Mouse (Mus musculus): ENCODE results near the gene Npas1.
A peak's percentile ranks its signal among the peaks of the same experiment; 100 is the strongest.

Npas1 gene

DNA sequence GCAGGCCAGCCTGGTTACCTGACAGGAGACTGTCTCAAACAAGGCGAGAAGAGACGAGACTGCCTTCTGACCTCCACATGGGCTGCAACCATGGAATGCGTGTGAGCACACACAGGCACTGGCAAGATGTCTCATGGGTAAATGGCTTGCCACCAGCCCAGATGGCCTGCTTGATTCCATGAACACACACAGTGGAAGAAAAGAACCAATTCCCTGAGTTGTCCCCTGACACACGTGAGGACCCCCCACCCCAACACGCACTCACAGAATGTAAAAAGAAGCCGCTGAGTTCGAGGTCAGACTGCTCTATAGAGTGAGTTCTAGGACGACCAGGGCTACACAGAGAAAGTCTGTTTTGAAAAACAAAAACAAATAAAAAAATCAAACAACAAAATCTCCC, at the start of gene Npas1:
TSS of gene Npas1 (minus strand) at position 101 of the 400 bp plus-strand sequence.
- no peak for DNase-seq

DNA sequence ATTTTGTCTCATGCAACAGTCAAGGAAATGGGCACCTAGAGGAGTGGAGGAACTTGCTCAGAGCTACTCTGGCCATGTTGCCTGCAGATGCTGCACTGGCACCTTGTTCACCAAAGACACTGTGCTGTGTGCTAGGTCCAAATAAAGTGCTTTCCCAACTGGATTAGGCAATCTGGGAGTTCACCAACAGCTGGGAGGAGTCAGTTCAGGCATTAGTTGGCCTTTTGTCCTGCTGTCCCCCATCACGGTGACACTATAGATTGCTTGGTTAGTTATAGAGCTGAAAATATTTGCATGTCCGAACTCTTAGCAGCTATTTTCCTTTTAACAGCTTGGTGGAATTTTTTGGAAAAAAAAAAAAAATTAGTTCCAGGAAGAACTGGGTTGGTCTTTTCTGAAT, 48.5 kb upstream of the Npas1 start:
- no peak for DNase-seq

DNA sequence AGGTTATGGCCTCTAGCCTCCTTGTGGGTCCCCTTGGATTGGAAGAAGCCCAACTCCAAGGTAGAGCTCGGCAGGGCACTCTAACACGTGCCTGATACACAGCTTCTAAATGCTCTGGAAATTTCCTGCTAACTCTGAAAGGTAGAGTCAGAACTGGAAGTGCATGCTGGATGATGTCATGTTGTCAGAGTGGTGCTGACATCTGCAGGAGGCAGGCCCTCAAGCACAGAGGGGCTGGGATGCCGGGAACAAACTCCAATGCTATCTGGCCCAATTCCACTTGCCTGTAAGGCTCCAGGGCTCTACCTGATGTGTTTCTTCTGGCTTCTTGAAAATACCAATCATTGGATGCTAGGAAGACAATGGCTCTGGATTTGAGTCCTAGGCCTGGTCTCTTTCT, 47.9 kb upstream of the Npas1 start:
- DNase-seq = no peak

DNA sequence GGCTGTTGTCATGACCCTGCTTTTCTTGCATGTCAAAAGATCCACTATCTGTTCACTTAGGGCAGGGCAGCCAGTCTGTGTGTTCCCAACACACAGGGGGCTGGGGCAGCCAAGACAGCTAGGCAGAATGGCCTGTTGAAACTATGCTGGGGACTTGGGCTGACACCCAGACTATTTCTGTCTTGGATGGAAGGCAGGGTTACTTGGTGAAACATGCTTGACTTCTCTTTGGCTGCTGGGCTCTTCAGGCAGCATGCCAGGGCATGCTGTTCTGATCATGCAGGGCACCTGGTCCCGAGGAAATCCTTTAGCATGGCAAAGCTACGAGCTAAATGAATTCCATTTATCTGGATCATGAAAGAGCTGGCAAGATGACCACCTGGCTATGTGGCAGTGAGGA, 46.8 kb upstream of the Npas1 start:
- no peak for DNase-seq

DNA sequence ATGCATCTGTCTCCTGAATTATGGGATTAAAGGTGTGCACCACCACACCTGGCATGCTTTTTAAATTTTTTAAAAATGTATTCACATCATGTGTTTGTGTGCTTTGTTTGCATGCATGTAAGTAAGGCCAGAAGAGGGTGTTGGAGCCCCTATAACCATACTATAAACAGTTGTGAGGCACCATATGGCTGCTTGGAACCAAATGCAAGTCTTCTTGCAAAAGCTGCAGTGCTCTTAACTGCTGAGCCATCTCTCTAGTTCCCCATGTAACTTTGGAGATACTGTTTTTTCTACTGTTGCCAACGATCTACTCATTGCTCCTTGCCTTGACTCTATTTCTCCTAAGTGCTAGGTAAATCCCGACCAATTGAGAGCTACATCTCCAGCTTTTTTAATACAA, 41.8 kb upstream of the Npas1 start:
- DNase-seq = no peak

DNA sequence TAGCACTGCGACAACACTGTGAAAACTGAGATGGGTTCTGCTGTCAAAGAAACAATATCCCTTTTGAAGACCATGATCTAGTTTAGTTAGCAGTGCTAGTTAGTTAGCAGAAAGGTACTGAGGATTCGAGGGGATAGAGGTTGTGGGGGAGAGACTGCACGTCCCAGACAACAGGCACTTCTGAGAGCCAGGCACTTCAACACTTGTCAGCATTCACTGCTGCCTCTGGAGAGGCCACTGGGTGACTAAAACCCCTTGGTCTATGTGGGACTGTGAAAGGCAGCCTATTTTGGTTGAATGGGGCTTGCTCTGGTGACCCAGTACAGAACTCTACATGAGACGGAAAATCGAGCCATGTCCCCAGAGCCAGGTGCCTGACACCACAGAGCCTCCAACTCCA, 39.7 kb upstream of the Npas1 start:
- no peak for DNase-seq

DNA sequence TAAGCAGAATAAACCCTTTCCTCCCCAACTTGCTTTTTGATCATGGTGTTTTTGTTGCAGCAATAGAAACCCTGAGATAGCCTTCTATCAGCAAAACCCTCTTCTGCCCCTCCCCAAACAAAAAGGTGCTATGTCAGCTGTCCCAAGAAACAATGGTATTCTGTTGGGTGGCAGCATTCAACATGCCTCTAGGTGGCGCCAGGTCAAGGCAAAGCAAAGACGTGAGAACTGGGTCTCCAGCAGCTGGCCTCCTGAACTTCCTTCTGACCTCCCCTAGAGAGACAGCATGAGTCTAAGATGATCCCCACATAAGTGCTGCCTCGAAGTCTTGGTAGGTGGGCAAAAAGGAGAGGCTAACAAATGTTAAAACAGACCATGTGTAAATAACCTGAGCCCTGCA, 29.8 kb upstream of the Npas1 start:
- DNase-seq = peak; percentile 73

DNA sequence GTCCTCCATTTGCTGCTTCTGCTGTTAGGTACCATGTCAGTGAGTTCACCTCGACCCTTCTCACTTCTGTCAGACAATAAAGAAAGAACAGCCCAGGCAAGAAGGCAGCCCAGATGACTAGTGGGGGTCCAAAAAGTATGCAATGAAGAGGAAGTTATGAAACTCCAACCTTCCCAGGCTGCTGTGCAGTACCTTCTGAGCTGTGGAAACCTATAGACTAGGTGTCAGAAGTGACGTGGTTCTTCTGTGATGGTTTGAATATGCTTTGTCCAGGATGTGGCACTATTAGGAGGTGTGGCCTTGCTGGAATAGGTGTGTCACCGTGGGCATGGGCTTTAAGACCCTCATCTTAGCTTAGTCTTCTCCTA, 27.7 kb upstream of the Npas1 start:
- DNase-seq = no peak

DNA sequence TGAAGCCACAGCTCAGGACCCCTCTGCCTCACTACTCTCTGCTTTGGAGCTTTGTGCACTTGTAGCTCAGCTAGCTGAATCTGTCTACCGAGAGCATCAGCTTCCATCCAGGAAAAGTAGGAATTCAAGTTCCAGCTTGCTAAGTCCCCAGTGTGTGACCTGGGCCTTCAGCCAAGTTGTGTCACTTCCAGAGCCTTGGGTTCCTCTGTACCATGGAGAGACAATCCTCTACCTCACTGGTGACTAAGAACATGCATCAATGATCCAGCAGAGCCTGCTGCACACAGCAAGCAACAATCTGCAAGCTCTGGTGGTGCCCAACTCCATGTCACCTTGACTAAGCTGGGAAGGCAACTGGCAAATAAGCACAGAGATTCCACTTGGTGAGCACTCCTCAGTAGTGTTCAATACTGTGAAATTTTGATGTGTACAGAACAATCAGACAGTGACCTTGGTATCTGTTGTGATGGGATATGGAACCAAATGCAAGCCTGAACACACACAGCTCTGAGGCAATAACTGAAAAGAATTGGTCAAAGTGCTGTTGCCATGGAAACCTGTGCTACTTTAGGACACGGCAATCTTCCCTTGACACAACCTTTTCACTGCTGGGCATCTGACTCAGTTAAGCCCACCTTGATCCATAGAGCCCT, 27.2 kb upstream of the Npas1 start:
- no peak for DNase-seq

DNA sequence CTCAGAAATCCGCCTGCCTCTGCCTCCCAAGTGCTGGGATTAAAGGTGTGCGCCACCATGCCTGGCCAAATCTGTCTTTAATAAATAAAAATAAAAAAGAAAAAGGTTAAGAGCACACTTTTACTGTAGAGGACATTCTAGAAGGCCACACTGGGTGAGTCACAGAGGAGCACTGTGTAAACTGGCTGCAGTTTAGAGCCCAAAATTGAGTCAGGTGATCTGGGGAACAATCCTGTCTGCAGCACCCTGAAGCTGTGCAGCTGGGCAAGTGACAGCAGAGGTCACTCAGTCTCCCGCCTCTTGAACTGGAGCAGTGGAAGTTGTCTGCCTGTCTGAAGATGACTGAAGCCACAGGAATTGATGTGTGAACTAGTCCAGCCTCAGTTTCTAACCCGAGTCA, 24.0 kb upstream of the Npas1 start:
- DNase-seq = no peak

DNA sequence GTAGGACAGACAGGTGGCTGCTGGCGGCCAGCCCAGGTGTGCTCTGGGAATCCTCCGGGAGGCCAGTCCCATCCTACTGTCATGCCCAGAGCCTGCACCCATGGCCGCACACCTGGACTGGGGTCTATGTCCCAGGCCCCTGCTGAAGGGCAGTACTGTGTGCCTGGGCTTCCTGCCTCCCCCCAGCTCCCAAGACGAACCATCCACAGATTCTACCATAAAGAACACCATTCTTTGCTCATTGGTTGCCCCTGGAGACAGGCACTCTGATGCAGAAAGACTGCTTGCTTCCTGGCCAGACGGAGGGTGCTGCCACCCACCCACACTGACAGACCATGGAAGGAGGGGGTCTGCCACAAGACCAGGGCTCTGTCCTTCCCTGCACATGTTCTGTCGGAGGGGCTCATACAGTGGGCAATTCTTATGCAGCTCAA, 22.2 kb upstream of the Npas1 start:
- DNase-seq = no peak

DNA sequence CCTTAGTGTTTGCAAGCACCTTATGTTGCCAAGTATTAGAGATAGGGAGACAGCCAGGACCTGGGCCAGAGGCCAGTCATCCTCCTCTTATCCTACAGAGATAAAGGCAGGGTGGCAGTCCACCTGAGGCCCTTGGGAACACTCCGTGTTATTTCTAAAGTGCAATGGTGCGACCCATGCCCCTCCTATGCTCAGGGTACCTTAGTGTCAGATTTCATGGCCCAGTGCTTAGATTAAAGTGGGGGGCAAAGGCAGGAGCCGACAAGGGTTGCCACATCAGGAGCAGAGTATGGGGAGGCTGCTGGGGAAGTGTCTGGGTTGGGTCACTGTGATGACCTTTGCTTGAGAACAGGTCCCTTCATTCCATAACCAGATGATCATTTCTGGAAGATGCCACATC, 18.7 kb upstream of the Npas1 start:
- no peak for DNase-seq

DNA sequence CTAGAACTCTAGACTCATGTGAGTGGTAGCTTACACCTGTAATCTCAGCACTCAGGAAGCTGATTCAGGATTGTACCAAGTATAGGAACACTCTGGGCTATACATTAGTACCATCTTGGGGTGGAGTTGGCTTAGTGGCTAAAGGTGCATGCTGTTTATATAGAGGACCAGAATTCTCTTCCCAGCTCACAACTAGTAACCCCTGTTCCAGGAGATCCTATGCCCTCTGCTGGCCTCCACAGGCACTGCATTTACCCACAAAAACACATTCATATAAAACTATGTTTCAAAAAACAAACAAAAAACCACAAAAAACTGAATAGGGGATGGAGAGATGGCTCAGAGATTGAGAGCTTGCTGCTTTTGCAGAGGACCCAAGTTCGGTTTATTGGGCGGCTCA, 15.8 kb upstream of the Npas1 start:
- peak; percentile 50 for DNase-seq

DNA sequence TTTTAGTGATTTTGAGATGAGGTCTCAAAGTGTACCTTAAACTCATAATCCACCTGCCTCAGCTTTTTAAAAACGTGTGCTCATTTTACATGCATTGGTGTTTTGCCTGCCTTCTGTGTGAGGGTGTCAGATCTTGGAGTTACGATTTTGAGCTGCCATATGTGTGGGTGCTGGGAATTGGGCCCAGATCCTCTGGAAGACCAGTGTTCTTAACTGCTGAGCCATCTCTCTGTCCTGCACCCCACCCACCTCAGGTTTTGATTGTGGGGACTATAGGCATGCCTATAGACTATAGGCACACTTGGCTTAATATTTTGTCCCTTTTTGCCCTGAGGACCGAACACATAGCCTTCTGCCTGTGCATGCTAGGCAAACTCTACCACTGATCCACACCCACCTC, 14.7 kb upstream of the Npas1 start:
- DNase-seq = no peak

DNA sequence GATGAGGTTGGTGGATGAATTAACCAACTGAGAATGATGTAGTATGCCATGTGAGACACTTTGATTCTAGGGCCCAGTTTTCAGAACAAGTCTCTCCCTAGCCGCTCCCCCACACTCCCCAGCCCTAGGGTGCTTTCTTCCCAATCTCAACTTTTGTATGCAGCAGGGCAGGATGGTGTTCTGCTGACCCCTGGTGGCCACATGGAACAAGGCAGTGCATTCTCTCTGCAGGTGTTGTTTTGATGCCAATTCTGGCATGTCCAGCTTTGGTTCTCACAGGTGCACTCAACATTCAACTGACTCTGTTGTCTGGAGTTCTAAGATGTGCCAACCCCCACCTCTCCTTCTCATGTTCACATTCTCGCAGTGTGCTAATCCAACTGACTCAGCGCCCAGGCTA, 14.2 kb upstream of the Npas1 start:
- peak; percentile 73 for DNase-seq

DNA sequence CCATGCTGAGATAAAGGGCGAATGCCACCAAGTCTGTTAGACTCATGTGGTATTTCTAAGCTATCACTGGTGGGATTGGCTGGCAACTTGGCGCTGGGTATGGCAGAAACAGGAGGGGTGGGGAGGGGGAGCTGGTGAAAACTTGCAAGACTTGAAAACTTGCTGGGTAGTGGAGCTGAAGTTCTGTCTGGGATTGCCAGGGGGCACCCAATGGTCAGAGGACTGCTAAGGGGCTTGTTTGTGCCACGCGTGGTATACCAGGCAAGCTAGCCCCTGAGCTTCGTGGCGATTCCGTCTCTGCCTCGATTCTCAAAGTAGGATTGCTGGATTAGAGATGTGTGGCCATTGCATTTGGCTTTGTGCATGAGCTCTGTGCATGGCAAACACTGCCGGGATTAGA, 12.4 kb upstream of the Npas1 start:
- DNase-seq = peak; percentile 45

DNA sequence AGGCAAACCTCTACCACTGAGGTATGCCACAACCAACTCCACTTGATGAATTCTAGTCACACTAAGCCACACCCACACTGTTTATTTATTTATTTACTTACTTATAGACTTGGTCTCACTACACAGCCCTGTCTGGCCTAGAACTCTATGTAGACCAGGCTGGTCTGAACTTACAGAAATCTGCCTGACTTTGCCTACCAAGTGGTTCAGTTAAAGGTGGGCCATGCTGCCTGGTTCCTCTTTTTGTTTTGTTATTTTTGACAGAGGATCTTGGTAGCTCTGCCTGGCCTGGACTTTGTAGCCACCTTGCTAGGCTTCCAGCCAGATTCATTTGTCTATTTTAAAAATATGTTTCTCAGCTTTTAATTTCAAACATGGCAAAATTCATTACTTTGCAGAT, 11.3 kb upstream of the Npas1 start:
- DNase-seq = no peak

DNA sequence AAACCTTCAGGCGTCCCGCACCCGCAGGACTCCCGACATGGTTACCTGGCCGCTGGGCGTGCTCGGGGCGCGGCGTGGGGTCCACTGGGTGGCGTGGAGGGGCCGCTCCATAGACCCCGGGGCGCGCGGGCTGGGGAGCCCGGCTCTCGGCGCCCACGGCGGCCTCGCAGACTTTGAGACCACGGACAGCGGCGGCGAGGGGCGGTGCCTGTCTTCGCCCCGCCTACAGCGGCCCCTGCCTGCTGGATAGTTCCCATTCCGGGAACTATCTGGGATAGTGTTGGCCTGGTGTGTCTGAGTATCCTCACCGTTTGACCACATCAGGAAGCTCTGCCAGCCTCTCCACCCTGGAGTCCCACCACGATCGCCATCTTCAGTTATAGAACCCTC, 933 bp downstream of the Npas1 start:
- no peak for DNase-seq

DNA sequence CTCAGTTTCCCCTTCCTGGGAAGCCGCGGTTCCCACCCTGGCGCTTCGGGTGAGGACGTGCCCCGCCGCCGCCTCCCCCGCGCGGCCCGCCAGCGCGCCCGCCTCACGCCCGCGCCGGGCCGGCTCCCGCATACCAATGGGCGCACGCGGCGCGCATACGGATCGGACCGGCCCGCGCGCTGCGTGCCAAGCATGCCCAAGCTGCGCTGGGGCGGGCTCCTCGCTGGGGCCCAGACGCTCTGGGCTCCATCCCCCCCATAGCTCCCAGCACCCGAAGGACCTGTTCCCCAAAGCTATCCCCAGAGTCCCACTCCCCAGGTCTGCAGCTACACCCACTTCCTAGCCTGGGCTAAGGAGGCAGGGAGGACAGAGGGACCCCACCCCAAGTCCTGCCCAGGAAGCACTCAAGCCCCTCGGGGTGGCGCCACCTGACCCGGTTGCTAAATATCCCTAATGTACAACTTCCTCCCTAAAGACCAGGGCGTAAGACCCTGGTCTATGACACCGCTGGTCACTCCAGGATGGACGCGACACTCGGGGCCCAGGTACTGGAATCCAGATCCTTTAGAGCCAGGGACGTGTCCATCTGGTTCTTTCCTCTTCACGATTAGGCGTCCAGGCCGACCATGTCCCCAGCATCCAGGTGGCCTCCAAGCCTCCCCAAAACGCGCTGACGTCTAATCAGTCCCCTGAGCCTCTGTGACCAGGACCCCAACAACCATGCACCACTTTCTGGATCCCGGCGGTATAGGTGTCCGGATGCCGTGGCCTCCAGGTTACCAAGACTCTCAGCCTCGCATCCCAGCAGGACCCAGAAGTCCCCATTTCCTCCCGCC, 1.5 kb downstream of the Npas1 start:
- DNase-seq = no peak

DNA sequence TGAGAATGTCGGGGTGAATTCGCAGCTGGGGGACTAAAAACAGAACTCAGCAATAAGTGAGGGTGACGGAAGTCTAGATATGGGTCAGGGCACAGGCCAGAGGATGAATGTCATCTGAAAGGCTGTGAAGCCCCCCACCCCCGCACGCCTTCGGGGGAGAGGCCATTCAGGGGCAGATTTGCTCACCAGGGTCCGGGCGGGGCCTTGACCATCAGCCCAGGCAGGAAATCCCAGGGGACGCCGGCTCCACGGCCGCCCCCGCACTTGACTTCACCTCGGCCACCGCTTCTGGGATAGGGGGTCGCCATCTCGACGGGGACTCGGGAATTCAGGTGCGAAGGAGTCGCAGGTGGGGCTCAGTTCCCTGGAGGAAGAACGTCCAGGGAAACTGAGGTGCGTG, 2.2 kb downstream of the Npas1 start:
- DNase-seq = no peak

DNA sequence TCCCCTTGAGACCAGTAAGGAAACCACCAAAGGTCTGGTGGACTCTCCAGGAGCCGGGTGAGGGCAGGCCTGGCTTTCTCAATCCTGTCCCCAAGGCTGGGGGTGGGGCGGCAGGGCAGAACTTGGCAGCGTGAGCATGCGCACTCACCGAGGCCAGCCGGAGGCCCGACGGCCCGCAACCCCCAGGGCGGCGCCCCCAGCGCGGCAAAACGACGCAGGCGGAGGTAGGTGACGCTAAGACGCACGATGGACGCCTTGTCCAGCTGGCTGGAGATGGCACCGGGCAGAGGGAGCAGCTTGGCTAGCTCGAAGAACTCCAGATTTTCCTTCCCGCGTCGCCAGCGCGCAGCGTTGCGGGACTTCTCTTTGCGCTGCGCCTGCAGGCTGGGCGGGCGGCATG, 3.1 kb downstream of the Npas1 start:
- no peak for DNase-seq

DNA sequence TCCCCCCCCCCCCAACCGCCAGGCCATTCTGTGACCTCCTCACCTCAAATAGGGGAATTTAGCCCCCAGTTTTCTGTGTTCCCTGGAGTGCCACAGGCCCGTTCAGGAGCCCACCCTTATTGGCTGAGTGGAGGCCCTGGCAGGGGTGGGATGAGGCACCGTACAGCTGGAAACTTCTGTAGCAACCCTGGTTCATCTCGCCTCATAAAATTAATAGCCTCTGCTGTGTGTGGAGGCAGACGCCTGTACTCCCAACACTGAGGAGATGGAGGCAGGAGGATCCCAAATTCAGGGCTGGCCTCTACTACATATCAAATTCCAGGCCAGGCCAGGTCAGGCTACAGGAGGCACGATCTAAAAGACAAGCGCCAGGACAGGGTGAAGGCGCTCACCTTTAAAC, 3.7 kb downstream of the Npas1 start:
- DNase-seq = no peak

DNA sequence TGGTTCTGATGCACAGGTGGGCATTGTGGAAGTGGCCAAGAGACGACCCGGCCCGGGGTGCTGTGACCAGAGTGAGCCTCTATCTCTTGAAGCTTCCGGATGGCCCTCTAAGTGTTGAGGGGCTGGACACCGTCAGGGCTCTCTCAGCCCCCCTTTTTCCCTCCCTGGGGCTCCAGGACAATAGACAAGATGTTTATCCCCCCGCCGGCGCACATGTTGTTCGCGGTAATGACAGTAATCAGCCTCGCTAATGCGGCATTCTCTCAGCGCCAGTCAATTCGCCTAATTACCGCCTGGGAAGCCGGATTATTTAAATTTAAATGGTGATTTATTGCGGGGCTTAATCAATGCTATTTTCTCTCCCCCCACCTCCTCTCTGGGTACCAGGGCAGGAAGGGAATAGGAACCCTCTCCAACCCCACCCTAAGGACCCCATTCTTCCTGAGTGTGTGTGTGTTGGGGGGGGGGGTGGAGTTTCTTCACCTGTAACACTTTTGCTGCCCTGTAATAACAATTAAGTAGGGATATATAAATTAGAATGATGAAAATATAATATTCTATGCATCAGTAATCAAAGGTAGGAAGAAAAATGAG, 5.3 kb downstream of the Npas1 start:
- no peak for DNase-seq

DNA sequence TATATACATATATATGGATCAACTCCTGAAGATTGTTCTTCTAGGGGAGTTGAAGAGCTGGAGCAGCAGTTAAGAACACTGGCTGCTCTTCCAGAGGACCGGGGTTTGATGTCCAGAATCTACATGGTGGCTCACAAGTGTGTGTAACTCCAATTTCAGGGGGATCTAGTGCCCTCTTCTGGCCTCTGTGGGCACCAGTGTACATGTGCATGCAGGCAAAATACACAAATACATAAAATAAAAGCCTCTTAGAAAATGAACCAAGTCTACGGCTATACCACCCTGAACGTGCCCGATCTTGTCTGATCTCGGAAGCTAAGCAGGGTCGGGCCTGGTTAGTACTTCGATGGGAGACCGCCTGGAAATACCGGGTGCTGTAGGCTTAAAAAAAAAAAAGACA, 6.0 kb downstream of the Npas1 start:
- no peak for DNase-seq

DNA sequence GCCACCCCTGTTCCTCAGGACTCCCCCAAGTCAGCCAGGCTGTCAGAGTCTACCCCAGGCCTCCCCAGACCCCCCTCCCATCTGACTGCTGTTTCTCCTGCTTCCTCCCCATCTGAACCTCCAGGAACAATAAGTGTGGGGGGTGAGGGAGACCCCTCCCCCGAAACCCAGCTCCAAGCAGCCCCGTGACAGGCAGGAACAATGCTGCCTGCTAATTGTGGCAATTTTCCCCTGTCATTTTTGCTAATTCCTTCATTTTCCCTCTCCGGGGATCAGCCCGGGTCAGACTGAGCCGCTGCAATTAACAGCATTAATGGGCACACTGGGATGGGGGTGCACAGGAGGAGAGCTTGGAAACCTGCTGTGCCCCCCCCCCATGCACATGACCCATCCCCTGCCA, 9.4 kb downstream of the Npas1 start:
- DNase-seq = no peak
